9 mouse cellular contexts compared by ENCODE assay signal in genomic region chr7:38189136-38189982, GRCm38 (mm10). TPM values are rescaled to one million over a fixed set of nuclear protein-coding genes. Genes with fewer than 3 reads are reported as not detected.
DNase-seq lines count a peak whose midpoint lies in the region; TF ChIP-seq lines count a peak whose summit lies in the region.
"Had no signal": no experiment of that assay in that cellular context is flagged by ENCODE, and none has a peak within 500 bp of the region (broad histone marks: within the 10 kb centered on the region; RNA-seq: fewer than 3 reads in every experiment).

No protein-coding gene starts in this region.

- peaks cover 7% of the 10 kb centered on the region; the same call in 1 of the 2 replicates for H3K4me1 ChIP-seq in cerebellum, adult 2 months (ENCODE audit: control insufficient read depth, insufficient read depth, low read length)

- no peak for TF ChIP-seq CTCF in cerebellum, adult 2 months (IDR thresholded peaks at IDR 0.05; ENCODE audit: borderline replicate concordance, insufficient read depth, low read depth, low read length)

- DNase-seq in spleen, adult 18-20 months: peak; percentile 28 to 40
- no peak for DNase-seq in spleen, adult 12 weeks (ENCODE audit: low spot score)
- peak; percentile 92 for DNase-seq in fat pad, adult 2 months (ENCODE audit: extremely low read depth, low read depth, low spot score)
- peak; percentile 65 to 66 for DNase-seq in lung, postnatal 4 days
- peak; percentile 68 for DNase-seq in thymus, postnatal 25 days
- DNase-seq in heart, adult 9 months (ENCODE audit: low spot score in 2 of 2): no peak
- DNase-seq in layer of hippocampus, postnatal 25 days (ENCODE audit: extremely low spot score in 1 of 2, low spot score in 1 of 2): no peak
- DNase-seq in cerebellum, adult 2 months: no peak

- no peak overlapping the region for H3K27ac ChIP-seq in cerebellum, adult 2 months (ENCODE audit: insufficient read depth, low read length)
- H3K27ac ChIP-seq: heart, adult 2 months had no signal

- H3K27me3 ChIP-seq in cerebellum, adult 2 months (ENCODE audit: control insufficient read depth, insufficient read depth, low read length): no peaks in the 10 kb centered on the region

- H3K4me3 ChIP-seq in cerebellum, adult 2 months (replicated peaks; ENCODE audit: insufficient read depth, low read depth, low read length): no peak overlapping the region
- H3K4me3 ChIP-seq: heart, adult 2 months had no signal

- 79% methylated on average over 15 of the region's 15 CpGs for WGBS in cerebellum, adult 2 months

- TF ChIP-seq POLR2A in cerebellum, adult 2 months (IDR thresholded peaks at IDR 0.05; ENCODE audit: borderline replicate concordance, insufficient read depth, low read length): no peak

RNA-seq across cellular contexts. Expression of gene 1600014C10Rik, which starts 6.3 kb away (rescaled TPM):
- total RNA-seq in layer of hippocampus, postnatal 25 days (2021): 10 to 100 TPM; 22.8 to 28.3 TPM
- polyA plus RNA-seq in cerebellum, adult 2 months (2012; rRNA removed): 32.8 and 33.1 TPM in 2 replicates

RNA-seq across cellular contexts. Expression of gene Plekhf1, which starts 38.5 kb away (rescaled TPM):
- total RNA-seq in layer of hippocampus, postnatal 25 days (2021): 1 to 10 TPM; 1.5 to 3.1 TPM
- 8.2 and 10.2 TPM in 2 replicates for polyA plus RNA-seq in cerebellum, adult 2 months (2012; rRNA removed)

Comparison
In these comparisons a context has a peak if more than half of its experiments do, and no peak if none do; other contexts are left out.
1. DNase-seq: peak in spleen, adult 18-20 months (2 of 2), fat pad, adult 2 months (single experiment), lung, postnatal 4 days (2 of 2) and thymus, postnatal 25 days (single experiment); none in spleen, adult 12 weeks (single experiment), heart, adult 9 months (0 of 2), layer of hippocampus, postnatal 25 days (0 of 2) and cerebellum, adult 2 months (0 of 2).